Mouse (Mus musculus) heart, adult 2 months (tissue): ENCODE data around the gene Iah1. TPM values are rescaled to one million over a fixed set of nuclear protein-coding genes. Genes with fewer than 3 reads are reported as not detected.

Source experiments
- DNase-seq, 2 experiments: peaks; one replicate each; pipeline ENCODE4 v3.0.0; 2021
- H3K27ac ChIP-seq: fragments of 200-600 bp; 2 replicates; pipeline ENCODE4 v1.8.1; 2022
- H3K27me3 ChIP-seq: fragments of 200-500 bp; 2 replicates; pipeline ENCODE4 v1.6.1; 2012; ENCODE audit warnings: mild to moderate bottlenecking, low read length, inconsistent platforms, mixed read lengths; ENCODE audit not compliant: control insufficient read depth, insufficient read depth
- H3K36me3 ChIP-seq: fragments of 200-500 bp; 2 replicates; pipeline ENCODE4 v1.6.1; 2012; ENCODE audit warnings: low read length, inconsistent platforms; ENCODE audit not compliant: control insufficient read depth, insufficient read depth
- H3K4me1 ChIP-seq: fragments of 200-500 bp; 2 replicates; pipeline ENCODE4 v1.6.1; 2011; ENCODE audit warnings: low read length; ENCODE audit not compliant: control insufficient read depth, insufficient read depth
- H3K4me3 ChIP-seq: fragments of 200-600 bp; 2 replicates; pipeline ENCODE4 v1.8.1; 2022
- H3K79me2 ChIP-seq: fragments of 200-500 bp; replicated peaks from 2 replicates; pipeline ENCODE4 v1.6.1; 2012; ENCODE audit warnings: mild to moderate bottlenecking, inconsistent platforms, low read length, moderate library complexity, mixed read lengths; ENCODE audit not compliant: control insufficient read depth, insufficient read depth
- H3K9ac ChIP-seq: fragments of 200-500 bp; 2 replicates; pipeline ENCODE4 v1.6.1; 2012; ENCODE audit warnings: low read depth, mild to moderate bottlenecking, control low read depth, inconsistent platforms, low read length, mixed read lengths
- CTCF ChIP-seq: fragments of 200-600 bp; IDR thresholded peaks from 2 replicates; pipeline ENCODE4 v1.8.1; 2022; ENCODE audit warnings: antibody characterized with exemption, mild to moderate bottlenecking, moderate library complexity
- EP300 ChIP-seq: fragments of 200-500 bp; IDR thresholded peaks from 2 replicates; pipeline ENCODE4 v1.6.1; 2011; ENCODE audit warnings: low read depth, low read length, control low read depth; ENCODE audit not compliant: insufficient read depth
- POLR2A ChIP-seq: fragments of 200-500 bp; IDR thresholded peaks from 2 replicates; pipeline ENCODE4 v1.6.1; 2011; ENCODE audit warnings: mild to moderate bottlenecking, low read depth, low read length, control low read depth; ENCODE audit not compliant: insufficient read depth
- WGBS: fragments of 180-500 bp; shearing (Covaris S2); methylation state at CpG from one replicate; pipeline ENCODE4 v1.1.7; 2018; 5-methylcytosine and 5-hydroxymethylcytosine counted together
- intact Hi-C: fragments of 180-260 bp; cut with DNase I; formaldehyde crosslinking; loops from one replicate; pipeline ENCODE4 v1.15.1; 2025
- polyA plus RNA-seq: library from polyadenylated mRNA; depleted of rRNA; stranded (reverse); fragments of >200 nt; gene quantifications from 2 replicates; pipeline ENCODE4 v1.2.3, GENCODE M21; 2012
- total RNA-seq, 2 experiments: library from RNA; stranded (reverse); gene quantifications; 2 replicates each; pipeline ENCODE4 v1.2.3; 2021

The Iah1 gene
- total and polyA plus RNA-seq, 3 experiments: 12.6 to 28.4 (median 13.5) TPM

DNA sequence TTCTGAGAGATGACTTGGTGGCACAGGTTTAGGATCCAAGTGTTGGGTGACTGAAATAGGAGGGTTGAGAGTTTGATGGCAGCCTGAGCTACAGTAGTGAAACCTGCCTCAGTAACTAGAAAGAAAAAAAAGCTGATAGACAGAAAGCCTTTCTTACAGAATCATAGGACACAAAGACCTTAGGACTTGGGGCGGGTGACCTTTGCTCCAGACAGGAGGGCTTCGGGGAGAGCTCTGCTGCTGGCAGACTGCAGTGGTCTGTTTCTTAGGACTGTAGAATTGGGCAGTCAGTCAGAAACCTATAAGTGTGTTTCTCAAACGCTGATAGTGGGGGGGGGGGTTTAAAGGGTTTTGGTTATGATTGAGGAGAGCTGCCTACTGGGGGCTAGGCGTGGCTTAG is 10.4 kb upstream of the Iah1 start:
- Histone ChIP-seq H3K27ac (no peak overlapping the region), H3K4me3 (no peak overlapping the region), H3K79me2 (no peaks in the 10 kb centered on the region), H3K9ac (no peak overlapping the region), H3K4me1 (no peaks in the 10 kb centered on the region), H3K27me3 (no peaks in the 10 kb centered on the region), H3K36me3 (no peaks in the 10 kb centered on the region)
- no peak for TF ChIP-seq POLR2A
- no peak for TF ChIP-seq CTCF
- no peak for TF ChIP-seq EP300
- WGBS: 93% methylated on average over 4 of the region's 4 CpGs
- DNase-seq: no peak
- intact Hi-C loops: no loop called here

GRCm38 (mm10) chr12:21306721-21307120 is 9.5 kb upstream of the Iah1 start:
- no peak for DNase-seq
- no peak overlapping the region for H3K27ac ChIP-seq
- TF ChIP-seq CTCF (no peak), POLR2A (no peak), EP300 (no peak)
- H3K27me3 ChIP-seq: no peaks in the 10 kb centered on the region
- 81% methylated on average over 4 of the region's 4 CpGs for WGBS
- no peaks in the 10 kb centered on the region for H3K79me2 ChIP-seq
- no peaks in the 10 kb centered on the region for H3K4me1 ChIP-seq
- H3K9ac ChIP-seq: no peak overlapping the region
- H3K4me3 ChIP-seq: no peak overlapping the region
- intact Hi-C loops: no loop called here
- H3K36me3 ChIP-seq: no peaks in the 10 kb centered on the region

- no peak overlapping the region for H3K9ac ChIP-seq
- no peak overlapping the region for H3K4me3 ChIP-seq
- intact Hi-C loops: no loop called here
- no peak overlapping the region for H3K27ac ChIP-seq
- TF ChIP-seq EP300 (no peak), POLR2A (no peak), CTCF (no peak)
- H3K4me1 ChIP-seq: peaks cover 1% of the 10 kb centered on the region; the same call in 1 of the 2 replicates
- no peaks in the 10 kb centered on the region for H3K36me3 ChIP-seq
- no peak for DNase-seq
- H3K27me3 ChIP-seq: no peaks in the 10 kb centered on the region
- WGBS: 89% methylated on average over 5 of the region's 5 CpGs
- H3K79me2 ChIP-seq: no peaks in the 10 kb centered on the region
Measured at GRCm38 (mm10) chr12:21312201-21312600, 4.0 kb upstream of the Iah1 start.

- Histone ChIP-seq H3K79me2 (no peaks in the 10 kb centered on the region), H3K36me3 (no peaks in the 10 kb centered on the region)
- intact Hi-C loops: loop anchor here (2.0 to 5.0 kb wide), 3 partner anchors 30 to 240 kb away; partner anchors contain the start of gene Itgb1bp1
Measured at GRCm38 (mm10) chr12:21316869-21317265, 678 bp downstream of the Iah1 start.

GRCm38 (mm10) chr12:21318143-21318895 is 2.1 kb downstream of the Iah1 start:
- Histone ChIP-seq H3K4me1 (peaks cover 2% of the 10 kb centered on the region; the same call in 1 of the 2 replicates), H3K27me3 (no peaks in the 10 kb centered on the region), H3K79me2 (no peaks in the 10 kb centered on the region), H3K36me3 (no peaks in the 10 kb centered on the region), H3K4me3 (no peak overlapping the region), H3K9ac (no peak overlapping the region), H3K27ac (no peak overlapping the region)
- WGBS: 87% methylated on average over 12 of the region's 12 CpGs
- TF ChIP-seq CTCF (peak; percentile 85), POLR2A (no peak), EP300 (no peak)
- peak; percentile 60 to 66 for DNase-seq
- intact Hi-C loops: loop anchor here (5.0 kb wide), 1 partner anchor 241 kb away; no protein-coding TSS in a partner anchor

More at GRCm38 (mm10) chr12:21316869-21317265, 678 bp downstream of the Iah1 start:
- DNase-seq: peak; percentile 57 to 66
- TF ChIP-seq POLR2A (no peak), EP300 (no peak), CTCF (no peak)
- Histone ChIP-seq H3K9ac (no peak overlapping the region; the same call in 1 of the 2 replicates), H3K27me3 (no peaks in the 10 kb centered on the region), H3K4me3 (peak overlapping the region; percentile 75), H3K27ac (peak overlapping the region; percentile 82), H3K4me1 (peaks cover 2% of the 10 kb centered on the region; the same call in 1 of the 2 replicates)
- 13% methylated on average over 7 of the region's 7 CpGs for WGBS

GRCm38 (mm10) chr12:21320317-21320716 is 4.1 kb downstream of the Iah1 start:
- Histone ChIP-seq H3K36me3 (no peaks in the 10 kb centered on the region), H3K27ac (no peak overlapping the region), H3K4me3 (no peak overlapping the region), H3K4me1 (peaks cover 2% of the 10 kb centered on the region; the same call in 1 of the 2 replicates), H3K79me2 (no peaks in the 10 kb centered on the region), H3K27me3 (no peaks in the 10 kb centered on the region), H3K9ac (no peak overlapping the region)
- no peak for DNase-seq
- intact Hi-C loops: no loop called here
- 93% methylated on average over 4 of the region's 4 CpGs for WGBS
- TF ChIP-seq POLR2A (no peak), CTCF (no peak)
